Mouse (Mus musculus): ENCODE measurements around the gene Dzank1.

GRCm38 (mm10) chr2:144526981-144527820 lies at the start of gene Dzank1, which contains the start of gene Polr3f:
- TF ChIP-seq POLR2A (IDR thresholded peaks at IDR 0.05; ENCODE audit: extremely low read depth, insufficient read depth, low read length) (no peak), CTCF (IDR thresholded peaks at IDR 0.05; ENCODE audit: low read depth, low read length) (no peak)

All from liver, adult 2 months (tissue).